Mouse (Mus musculus) lung, adult 10 weeks (tissue): ENCODE data around the gene Shisal2b. TPM values are rescaled to one million over a fixed set of nuclear protein-coding genes. Genes with fewer than 3 reads are reported as not detected.

Experiments
- polyA plus RNA-seq: library from polyadenylated mRNA; stranded (reverse); fragments of 350-450 nt; fragmentation: Illumina TruSeq; extraction: RNeasy Lipid Tissue Mini Kit (QIAGEN cat#74804); gene quantifications from one replicate; pipeline ENCODE4 v1.2.3, GENCODE M21; 2014; ENCODE audit warnings: low read depth, low replicate concordance; ENCODE audit not compliant: insufficient read depth

The Shisal2b gene
- polyA plus RNA-seq = not detected

GRCm38 (mm10) chr13:104863127-104863979 lies at the start of gene Shisal2b:
Shisal2b (minus strand) TSS chr13:104863893.

GRCm38 (mm10) chr13:104816635-104817571 lies 46.8 kb downstream of the Shisal2b start, which contains the start of gene Cwc27:
Cwc27 (minus strand) TSS chr13:104817142.

Other genes starting within 250 kb of the Shisal2b start
- gene Srek1ip1, start 71.4 kb downstream of the Shisal2b start, polyA plus RNA-seq = 9.1 TPM
- gene Cwc27, start 46.8 kb downstream of the Shisal2b start, polyA plus RNA-seq = 8.4 TPM
- gene Rgs7bp, start 191.0 kb upstream of the Shisal2b start, polyA plus RNA-seq = 0.75 TPM
- not detected for gene 4933425L06Rik, start 218.2 kb upstream of the Shisal2b start, polyA plus RNA-seq